Mouse (Mus musculus) liver, embryonic 14.5 days (tissue): ENCODE measurements around the gene Tcea3.

Experiments used
- CTCF ChIP-seq: IDR thresholded peaks from 2 replicates; pipeline ENCODE4 v1.5.1; 2016; ENCODE audit warnings: antibody characterized with exemption, low read depth, control low read depth
- EP300 ChIP-seq: IDR thresholded peaks from 2 replicates; pipeline ENCODE4 v1.6.1; 2016; ENCODE audit warnings: antibody characterized with exemption, low read depth

- TF ChIP-seq CTCF, result no peak
- TF ChIP-seq EP300, result no peak
These were observed 19.3 kb downstream of the Tcea3 start for GRCm38 (mm10) chr4:136266716-136267343.
